In genomic region chr5:130204560-130204959, GRCm38 (mm10) we compare ENCODE assay signal across 18 mouse cellular contexts. TPM values are rescaled to one million over a fixed set of nuclear protein-coding genes. Genes with fewer than 3 reads are reported as not detected.
DNase-seq lines count a peak whose midpoint lies in the region; ATAC-seq and TF ChIP-seq lines count a peak whose summit lies in the region.
"Had no signal": no experiment of that assay in that cellular context is flagged by ENCODE, and none has a peak within 500 bp of the region (broad histone marks: within the 10 kb centered on the region; RNA-seq: fewer than 3 reads in every experiment).

No protein-coding gene starts in this region.

- no peak for TF ChIP-seq POLR2A in spleen, adult 2 months (IDR thresholded peaks at IDR 0.05; ENCODE audit: low read depth, low read length)

- no peaks in the 10 kb centered on the region for H3K27me3 ChIP-seq in spleen, adult 2 months (ENCODE audit: control insufficient read depth, insufficient read depth, low read length)
- H3K27me3 ChIP-seq: heart, embryonic 12.5 days; limb, embryonic 13.5 days; neural tube, embryonic 13.5 days; Patski had no signal

- DNase-seq in spleen, adult 2 months (ENCODE audit: low read depth in 1 of 2, low spot score in 2 of 2) = peak in 1 of 2 experiments; percentile 32
- DNase-seq in spleen, postnatal 14 days (ENCODE audit: low spot score in 2 of 2) = no peak
- peak; percentile 20 for DNase-seq in MN1 (ENCODE audit: low spot score)
- DNase-seq in induced T-regulatory cell, adult 2 months (ENCODE audit: low read depth) = peak; percentile 71
- DNase-seq in layer of hippocampus, postnatal 10 days (ENCODE audit: low spot score in 2 of 2) = no peak
- DNase-seq: cerebellum, adult 2 months; kidney, adult 18-20 months; kidney, postnatal 25 days; lung, adult 2 months had no signal

- peaks cover 16% of the 10 kb centered on the region for H3K36me3 ChIP-seq in spleen, adult 2 months (ENCODE audit: control insufficient read depth, insufficient read depth, low read length)

- H3K4me1 ChIP-seq in spleen, adult 2 months (ENCODE audit: control insufficient read depth, insufficient read depth, insufficient read length) = peaks cover 10% of the 10 kb centered on the region; the same call in 1 of the 2 replicates
- H3K4me1 ChIP-seq: embryonic facial prominence, embryonic 10.5 days; limb, embryonic 13.5 days; neural tube, embryonic 13.5 days had no signal

- WGBS in spleen, adult 2 months = 53% methylated on average over 6 of the region's 6 CpGs

- H3K27ac ChIP-seq in spleen, adult 2 months (ENCODE audit: insufficient read depth, low read length) = peak overlapping the region; percentile 52
- H3K27ac ChIP-seq: embryonic facial prominence, embryonic 10.5 days; hindbrain, embryonic 14.5 days; limb, embryonic 13.5 days; neural tube, embryonic 13.5 days had no signal

- TF ChIP-seq CTCF in spleen, adult 2 months (IDR thresholded peaks at IDR 0.05; ENCODE audit: extremely low read depth, insufficient read depth, insufficient read length, insufficient replicate concordance) = no peak

- H3K4me3 ChIP-seq in spleen, adult 2 months (ENCODE audit: extremely low read depth, insufficient read depth, insufficient read length) = no peak overlapping the region
- H3K4me3 ChIP-seq: embryonic facial prominence, embryonic 10.5 days; heart, embryonic 12.5 days; limb, embryonic 13.5 days; neural tube, embryonic 13.5 days had no signal

- ATAC-seq in cerebellum, adult (ENCODE audit: insufficient number of reproducible peaks, low FRiP score, low TSS enrichment) = no peak
- ATAC-seq in monocyte, adult 5-6 weeks (replicated peaks; ENCODE audit: insufficient number of reproducible peaks, low FRiP score, low TSS enrichment, poor library complexity, severe bottlenecking) = no peak
- ATAC-seq: forebrain, embryonic 14.5 days; Patski had no signal

RNA-seq across cellular contexts. Expression of gene Tmem248, which starts 12.3 kb away (rescaled TPM):
- polyA plus RNA-seq in spleen, adult 2 months (2012; rRNA removed) = 18.6 and 26.9 TPM in 2 replicates
- total RNA-seq in layer of hippocampus, postnatal 10 days (2021) = 10 to 100 TPM; 36.1 to 37.0 TPM
- 37.6 to 41.1 TPM (median 40.2 TPM) in 3 replicates for total RNA-seq in monocyte, adult 5-6 weeks (2017)

RNA-seq across cellular contexts. Expression of gene Rabgef1, which starts 33.0 kb away (rescaled TPM):
- 16.4 and 17.6 TPM in 2 replicates for polyA plus RNA-seq in spleen, adult 2 months (2012; rRNA removed)
- total RNA-seq in layer of hippocampus, postnatal 10 days (2021) = 10 to 100 TPM; 31.8 to 38.1 TPM
- 41.1 to 67.6 TPM (median 53.3 TPM) in 3 replicates for total RNA-seq in monocyte, adult 5-6 weeks (2017)

RNA-seq across cellular contexts. Expression of gene Sbds, which starts 50.8 kb away (rescaled TPM):
- 16.9 and 18.7 TPM in 2 replicates for polyA plus RNA-seq in spleen, adult 2 months (2012; rRNA removed)
- 10 to 100 TPM; 50.5 to 53.1 TPM for total RNA-seq in layer of hippocampus, postnatal 10 days (2021)
- 123 to 159 TPM (median 156 TPM) in 3 replicates for total RNA-seq in monocyte, adult 5-6 weeks (2017)

RNA-seq across cellular contexts. Expression of gene Tyw1, which starts 50.9 kb away (rescaled TPM):
- 7.9 and 9.0 TPM in 2 replicates for polyA plus RNA-seq in spleen, adult 2 months (2012; rRNA removed)
- 10 to 100 TPM; 16.9 to 18.4 TPM for total RNA-seq in layer of hippocampus, postnatal 10 days (2021)
- total RNA-seq in monocyte, adult 5-6 weeks (2017) = 16.3 to 34.8 TPM (median 16.7 TPM) in 3 replicates

RNA-seq across cellular contexts. Expression of gene Kctd7, which starts 59.9 kb away (rescaled TPM):
- polyA plus RNA-seq in spleen, adult 2 months (2012; rRNA removed) = 5.2 and 8.9 TPM in 2 replicates
- 10 to 100 TPM; 13.1 to 14.0 TPM for total RNA-seq in layer of hippocampus, postnatal 10 days (2021)
- 0.95 to 4.5 TPM (median 1.5 TPM) in 3 replicates for total RNA-seq in monocyte, adult 5-6 weeks (2017)

Comparison
In these comparisons a context has a peak if more than half of its experiments do, and no peak if none do; other contexts are left out.
1. DNase-seq: peak in MN1 (single experiment) and induced T-regulatory cell, adult 2 months (single experiment); none in spleen, postnatal 14 days (0 of 2) and layer of hippocampus, postnatal 10 days (0 of 2).